In the genomic region with DNA sequence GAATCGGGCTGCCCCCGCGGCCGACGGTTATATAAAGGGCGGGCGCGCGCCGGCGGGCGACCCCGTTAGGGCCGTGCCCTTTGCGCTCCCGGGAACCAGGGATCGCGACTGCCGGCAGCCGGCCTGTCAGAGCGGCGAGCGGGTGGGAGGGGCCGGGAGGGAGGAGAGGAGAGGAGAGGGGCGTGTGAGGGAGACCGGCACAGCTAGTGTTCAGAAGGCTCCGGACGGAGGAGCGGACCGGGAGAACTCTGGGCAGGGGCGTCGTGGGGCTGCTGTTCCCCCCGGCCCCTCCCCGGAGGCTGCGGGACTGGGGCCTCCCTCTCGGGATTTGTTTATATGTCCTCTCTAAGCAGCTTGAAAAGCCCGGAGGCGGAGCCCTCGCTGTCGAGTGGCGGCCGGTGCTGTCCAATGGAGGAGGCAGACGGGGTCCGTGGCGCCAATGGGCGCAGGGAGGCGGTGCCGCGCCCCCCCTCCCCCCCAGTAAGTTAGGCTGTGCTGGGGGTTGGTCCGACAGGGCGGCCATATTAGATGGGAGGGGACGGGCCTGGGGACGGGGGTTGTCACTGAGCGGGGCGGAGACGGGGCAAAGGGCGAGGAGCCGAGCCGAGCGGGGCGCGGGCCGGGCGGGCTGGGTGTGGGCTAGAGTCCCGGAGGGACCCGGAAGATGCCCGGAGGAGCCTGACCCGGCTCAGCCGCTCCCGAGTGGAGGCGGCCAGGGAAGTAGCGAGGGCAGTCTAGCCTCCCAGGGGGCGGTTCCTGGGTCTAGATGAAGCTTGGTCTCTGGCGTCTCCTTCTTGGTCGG, we compare ENCODE assay signal across 8 mouse cellular contexts. TPM values are rescaled to one million over a fixed set of nuclear protein-coding genes. Genes with fewer than 3 reads are reported as not detected.
DNase-seq lines count a peak whose midpoint lies in the region; ATAC-seq lines count a peak whose summit lies in the region.

No protein-coding gene starts in this region.

- peak overlapping the region; percentile 91 for H3K9ac ChIP-seq in heart, embryonic 13.5 days
- peak overlapping the region; percentile 76 for H3K9ac ChIP-seq in liver, embryonic 12.5 days
- peak overlapping the region; percentile 65 for H3K9ac ChIP-seq in stomach, embryonic 15.5 days

- H3K4me3 ChIP-seq in brown adipose tissue, adult 24 weeks (ENCODE audit: insufficient read depth, low read depth, low read length) = peak overlapping the region; percentile 89
- peak overlapping the region; percentile 86 for H3K4me3 ChIP-seq in heart, embryonic 13.5 days
- peak overlapping the region; percentile 89 for H3K4me3 ChIP-seq in liver, embryonic 12.5 days
- peak overlapping the region; percentile 96 for H3K4me3 ChIP-seq in stomach, embryonic 15.5 days (replicated peaks)

- peaks cover 3% of the 10 kb centered on the region; the same call in 1 of the 2 replicates for H3K36me3 ChIP-seq in heart, embryonic 13.5 days
- H3K36me3 ChIP-seq in liver, embryonic 12.5 days = no peaks in the 10 kb centered on the region
- H3K36me3 ChIP-seq in stomach, embryonic 15.5 days = no peaks in the 10 kb centered on the region

- DNase-seq in CD4-positive, CD25-positive, alpha-beta regulatory T cell, adult 2 months (ENCODE audit: low read depth, low spot score) = peak; percentile 98
- DNase-seq in fat pad, adult 2 months (ENCODE audit: extremely low read depth, low read depth, low spot score) = peak; percentile 74
- DNase-seq in kidney, postnatal 10 days = peak; percentile 97
- DNase-seq in natural killer cell, adult 2 months (ENCODE audit: low spot score in 2 of 2) = peak; percentile 95 to 96

- H3K4me2 ChIP-seq in heart, embryonic 13.5 days = peak overlapping the region; percentile 83
- H3K4me2 ChIP-seq in liver, embryonic 12.5 days = peak overlapping the region; percentile 73
- H3K4me2 ChIP-seq in stomach, embryonic 15.5 days = peak overlapping the region; percentile 59

- H3K4me1 ChIP-seq in brown adipose tissue, adult 24 weeks (ENCODE audit: control insufficient read depth, insufficient read depth, insufficient read length, low read length) = no peaks in the 10 kb centered on the region; the same call in 1 of the 2 replicates
- H3K4me1 ChIP-seq in heart, embryonic 13.5 days = peaks cover 24% of the 10 kb centered on the region
- peaks cover 51% of the 10 kb centered on the region for H3K4me1 ChIP-seq in liver, embryonic 12.5 days
- no peaks in the 10 kb centered on the region for H3K4me1 ChIP-seq in stomach, embryonic 15.5 days

- ATAC-seq in heart, embryonic 13.5 days (ENCODE audit: extremely low read depth, insufficient number of reproducible peaks, low FRiP score, low TSS enrichment) = peak; percentile 95
- ATAC-seq in liver, embryonic 12.5 days = peak; percentile 97
- ATAC-seq in stomach, embryonic 15.5 days (ENCODE audit: insufficient read depth, low FRiP score, low read depth) = peak; percentile 99

- no peaks in the 10 kb centered on the region for H3K27me3 ChIP-seq in heart, embryonic 13.5 days (replicated peaks)
- H3K27me3 ChIP-seq in liver, embryonic 12.5 days (replicated peaks) = no peaks in the 10 kb centered on the region
- H3K27me3 ChIP-seq in stomach, embryonic 15.5 days (replicated peaks) = no peaks in the 10 kb centered on the region

- peak overlapping the region; percentile 87 for H3K27ac ChIP-seq in brown adipose tissue, adult 24 weeks (replicated peaks; ENCODE audit: low read depth, low read length)
- peak overlapping the region; percentile 92 for H3K27ac ChIP-seq in heart, embryonic 13.5 days (replicated peaks)
- peak overlapping the region; percentile 89 for H3K27ac ChIP-seq in liver, embryonic 12.5 days
- H3K27ac ChIP-seq in stomach, embryonic 15.5 days = peak overlapping the region; percentile 93

- under 1% methylated on average over 45 of the region's 75 CpGs for WGBS in heart, embryonic 13.5 days
- WGBS in liver, embryonic 12.5 days (ENCODE audit: insufficient replicate concordance) = under 1% methylated on average over 68 of the region's 75 CpGs
- under 1% methylated on average over 62 of the region's 75 CpGs for WGBS in stomach, embryonic 15.5 days

- H3K9me3 ChIP-seq in heart, embryonic 13.5 days = no peaks in the 10 kb centered on the region
- H3K9me3 ChIP-seq in liver, embryonic 12.5 days (replicated peaks) = no peaks in the 10 kb centered on the region
- H3K9me3 ChIP-seq in stomach, embryonic 15.5 days = no peaks in the 10 kb centered on the region

RNA-seq across cellular contexts. Expression of a gene that starts 0.7 kb away (rescaled TPM):
- 16.0 and 26.6 TPM in 2 replicates for polyA plus RNA-seq in brown adipose tissue, adult 24 weeks (2012; ENCODE audit: insufficient read depth, insufficient read length, missing spikeins)
- polyA plus RNA-seq in heart, embryonic 13.5 days (2015; fragmentation: Nextera tagmentation; extraction: Ambion mirVana) = 9.4 and 10.2 TPM in 2 replicates
- polyA plus RNA-seq in liver, embryonic 12.5 days (2016; fragmentation: Nextera tagmentation; extraction: Ambion mirVana) = 1.7 and 2.1 TPM in 2 replicates
- polyA plus RNA-seq in stomach, embryonic 15.5 days (2015; fragmentation: Nextera tagmentation; extraction: Ambion mirVana) = 8.1 and 10.1 TPM in 2 replicates

RNA-seq across cellular contexts. Expression of a gene that starts 53.1 kb away (rescaled TPM):
- polyA plus RNA-seq in brown adipose tissue, adult 24 weeks (2012; ENCODE audit: insufficient read depth, insufficient read length, missing spikeins) = 314 and 348 TPM in 2 replicates
- polyA plus RNA-seq in heart, embryonic 13.5 days (2015; fragmentation: Nextera tagmentation; extraction: Ambion mirVana) = 187 and 228 TPM in 2 replicates
- 177 and 179 TPM in 2 replicates for polyA plus RNA-seq in liver, embryonic 12.5 days (2016; fragmentation: Nextera tagmentation; extraction: Ambion mirVana)
- 231 and 255 TPM in 2 replicates for polyA plus RNA-seq in stomach, embryonic 15.5 days (2015; fragmentation: Nextera tagmentation; extraction: Ambion mirVana)

Comparison
In these comparisons a context has a peak if more than half of its experiments do, and no peak if none do; other contexts are left out.
1. Peak in every context shown above with its lines: DNase-seq, ATAC-seq, H3K4me3 ChIP-seq and H3K27ac ChIP-seq.